Mouse (Mus musculus) adrenal gland, adult 2 months (tissue): ENCODE measurements around the gene Otud4. TPM values are rescaled to one million over a fixed set of nuclear protein-coding genes. Genes with fewer than 3 reads are reported as not detected.
"Not testable (repeated sequence)": the region's sequence is repeated elsewhere in the genome, so short reads cannot be mapped to it uniquely, and the experiment has no call there.

Experiments
- DNase-seq: peaks from one replicate; pipeline ENCODE4 v3.0.0; 2021
- polyA plus RNA-seq: library from polyadenylated mRNA; depleted of rRNA; stranded (reverse); fragments of >200 nt; gene quantifications from 2 replicates; pipeline ENCODE4 v1.2.3, GENCODE M21; 2012
- total RNA-seq, 2 experiments: library from RNA; stranded (reverse); gene quantifications; 2 replicates each; pipeline ENCODE4 v1.2.3; 2021

The Otud4 gene
- total and polyA plus RNA-seq, 3 experiments: 16.4 to 56.6 (median 32.9) TPM

DNA sequence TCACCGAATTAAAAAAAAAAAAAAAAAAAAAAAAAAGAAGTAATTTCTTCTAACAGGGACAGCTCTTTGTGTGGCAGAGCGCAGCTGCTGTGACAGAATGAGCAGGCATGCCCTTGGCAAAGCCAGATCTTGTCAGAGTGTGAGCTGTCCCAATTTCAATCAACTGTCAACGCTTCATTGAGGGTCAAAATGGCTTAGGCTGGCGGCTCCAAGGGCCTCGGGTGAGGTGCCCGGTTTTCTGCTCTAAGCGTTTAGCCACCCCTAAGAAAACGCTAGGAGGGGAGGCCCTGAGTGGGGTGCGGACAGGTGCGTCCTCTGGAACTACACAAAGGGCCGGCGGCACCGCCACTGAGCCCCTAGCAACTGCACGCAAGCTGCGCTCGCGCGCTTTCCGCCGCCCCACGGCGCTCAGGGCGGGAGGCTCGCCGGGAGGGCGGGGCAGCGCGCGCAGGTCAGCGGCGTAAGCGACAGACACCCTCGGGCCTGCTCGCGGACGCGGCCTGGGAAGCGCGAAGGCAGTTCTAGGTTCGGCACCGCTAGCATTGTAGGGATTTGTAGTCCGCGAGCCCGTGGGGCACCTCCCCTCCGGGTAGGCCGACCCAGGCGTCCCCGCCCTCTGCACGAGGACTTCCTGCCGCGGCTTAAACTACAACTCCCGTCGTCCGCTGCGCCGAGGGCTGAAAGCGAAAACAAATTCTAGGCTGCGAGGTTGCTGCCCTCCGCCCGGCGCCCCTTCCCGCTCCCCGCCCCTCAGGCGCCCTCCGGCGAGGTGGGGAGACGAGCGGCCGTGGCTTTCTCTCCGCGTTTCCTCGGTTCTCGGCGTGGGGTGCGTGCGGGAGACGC is 490 bp upstream of the Otud4 start:
- peak; percentile 99 for DNase-seq

DNA sequence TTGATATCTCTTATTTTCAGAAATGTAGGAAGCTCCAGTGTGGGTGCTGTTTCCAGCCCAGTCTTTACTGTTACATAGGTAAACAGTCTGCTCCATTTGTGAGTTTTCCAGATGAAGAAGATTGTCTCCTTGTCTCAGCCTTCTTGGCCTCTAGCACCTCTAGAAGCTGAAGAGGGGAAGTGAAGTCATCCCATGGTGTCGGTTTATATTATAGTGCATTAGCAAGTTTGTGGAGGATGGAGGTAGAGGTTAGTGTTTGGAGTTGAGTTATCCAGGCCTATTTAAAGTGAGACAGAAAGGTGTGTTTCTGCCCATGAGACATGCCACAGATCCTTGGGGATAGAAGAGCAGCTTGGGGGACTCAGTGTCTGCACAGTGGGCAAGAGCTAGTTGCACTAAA is 1.7 kb downstream of the Otud4 start:
- no peak for DNase-seq

DNA sequence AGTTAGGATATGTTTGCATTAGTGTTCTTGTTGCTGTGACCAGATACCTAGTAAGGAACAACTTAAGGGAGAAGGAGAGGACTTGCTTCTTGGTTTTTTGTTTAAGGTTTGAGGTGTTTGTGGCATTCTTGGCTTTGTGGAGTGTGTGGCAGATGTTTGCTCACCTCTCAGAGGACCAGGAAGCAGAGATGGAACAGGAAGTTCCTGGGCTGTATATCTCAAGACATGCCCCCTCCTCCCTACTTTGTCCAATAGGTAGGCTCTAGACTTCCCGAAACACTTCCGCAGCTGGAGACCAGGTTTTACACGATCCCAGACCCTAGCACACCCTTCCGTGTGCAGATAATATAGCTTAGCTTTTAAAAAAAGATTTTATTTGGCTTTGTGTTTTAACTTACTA is 10.2 kb downstream of the Otud4 start:
- no peak for DNase-seq

DNA sequence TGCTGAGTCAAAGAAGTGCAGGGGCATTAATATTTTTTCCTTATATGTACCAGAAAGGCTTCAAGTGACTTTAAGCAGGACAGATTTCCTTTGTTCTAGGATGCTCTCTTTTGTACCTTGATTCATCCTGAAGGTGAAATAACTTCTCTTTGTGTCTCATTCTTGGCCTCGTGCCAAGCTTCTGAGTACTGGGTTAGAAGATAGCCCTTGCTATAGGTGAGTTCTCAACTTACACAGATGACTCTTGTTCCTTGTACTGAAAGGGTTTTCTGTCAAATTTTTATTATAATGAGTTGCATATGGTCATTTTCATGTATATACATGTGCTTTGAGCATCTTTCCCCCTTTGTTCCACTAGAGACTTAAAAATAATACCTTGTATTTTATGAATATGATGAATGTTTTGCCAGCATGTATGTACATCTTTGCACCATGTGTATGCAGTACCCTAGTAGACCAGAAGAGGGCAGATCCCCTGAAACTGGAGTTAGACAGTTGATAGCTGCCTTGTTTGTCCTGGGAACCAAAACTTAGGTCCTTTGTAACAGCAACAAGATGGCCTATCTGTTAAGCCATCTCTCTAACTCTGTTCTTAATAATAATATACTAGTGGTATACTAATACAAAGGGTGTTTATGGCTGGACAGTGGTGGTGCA is 10.9 kb downstream of the Otud4 start:
- no peak for DNase-seq

DNA sequence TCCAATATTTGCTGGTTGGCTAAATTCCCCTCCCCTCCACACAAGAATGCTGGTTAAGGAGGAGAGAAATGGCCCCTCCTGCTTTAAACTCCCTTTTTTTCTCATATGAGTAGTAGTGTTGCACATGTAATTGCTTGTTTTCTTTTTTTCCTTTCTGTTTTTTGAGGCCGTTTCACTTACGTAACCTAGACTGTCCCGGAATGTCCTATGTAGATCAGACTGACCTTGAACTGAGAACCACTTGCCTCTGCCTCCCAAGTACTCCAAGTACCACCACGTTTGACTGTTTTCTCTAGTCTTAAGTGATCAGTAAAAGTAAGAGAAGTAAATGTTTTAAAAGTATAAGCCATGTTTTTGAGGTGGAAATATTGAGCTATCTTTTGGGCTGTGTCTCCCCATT is 14.3 kb downstream of the Otud4 start:
- peak; percentile 27 for DNase-seq

- DNase-seq: not testable (repeated sequence)
These were observed 19.3 kb downstream of the Otud4 start for GRCm38 (mm10) chr8:79658715-79659114.

GRCm38 (mm10) chr8:79676461-79676860 is 37.0 kb downstream of the Otud4 start:
- no peak for DNase-seq

- DNase-seq: no peak
These were observed 39.6 kb downstream of the Otud4 start for GRCm38 (mm10) chr8:79679005-79679404.

DNA sequence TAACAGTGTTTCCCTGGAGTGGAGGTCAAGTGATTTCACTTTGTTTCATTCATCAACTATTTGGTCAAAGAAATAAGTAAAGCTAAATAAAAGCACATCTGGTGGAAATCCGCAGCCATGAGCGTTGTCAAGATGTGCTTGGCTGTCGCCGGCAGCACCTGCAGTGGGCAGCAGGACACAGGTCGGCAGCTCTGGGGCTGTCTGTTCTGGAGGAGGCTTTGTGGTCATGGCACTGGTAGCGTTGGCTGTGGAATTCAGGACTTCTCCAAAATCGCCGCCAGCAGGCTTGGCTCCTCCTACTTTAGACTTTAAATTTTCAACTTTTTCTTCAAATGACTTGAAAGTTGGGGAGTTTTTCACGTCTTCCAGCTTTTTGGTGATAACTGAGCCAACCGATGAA is 40.7 kb downstream of the Otud4 start:
- not testable (repeated sequence) for DNase-seq

- peak; percentile 59 for DNase-seq
These were observed 41.1 kb downstream of the Otud4 start for GRCm38 (mm10) chr8:79680555-79680954.

DNA sequence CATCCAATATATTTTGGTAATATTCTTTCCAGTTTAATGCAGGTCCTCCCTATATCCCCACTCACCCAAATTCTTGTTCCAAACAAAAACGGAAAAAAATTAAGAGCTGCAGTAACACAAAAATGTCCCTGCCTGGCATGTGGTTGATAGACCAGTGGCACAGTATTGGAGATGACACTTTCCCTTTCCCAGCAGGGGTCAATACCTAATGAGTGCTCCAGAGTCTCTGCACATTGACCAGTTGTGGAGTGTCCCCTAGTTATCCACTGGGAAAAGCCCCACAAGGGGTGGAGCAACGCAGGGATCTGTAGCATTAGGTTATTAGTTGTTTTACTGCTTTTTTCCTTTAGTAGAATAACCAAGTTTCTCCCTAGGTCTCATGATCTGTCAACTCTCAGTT is 41.5 kb downstream of the Otud4 start:
- no peak for DNase-seq

GRCm38 (mm10) chr8:79685927-79686326 is 46.5 kb downstream of the Otud4 start:
- DNase-seq: not testable (repeated sequence)

DNA sequence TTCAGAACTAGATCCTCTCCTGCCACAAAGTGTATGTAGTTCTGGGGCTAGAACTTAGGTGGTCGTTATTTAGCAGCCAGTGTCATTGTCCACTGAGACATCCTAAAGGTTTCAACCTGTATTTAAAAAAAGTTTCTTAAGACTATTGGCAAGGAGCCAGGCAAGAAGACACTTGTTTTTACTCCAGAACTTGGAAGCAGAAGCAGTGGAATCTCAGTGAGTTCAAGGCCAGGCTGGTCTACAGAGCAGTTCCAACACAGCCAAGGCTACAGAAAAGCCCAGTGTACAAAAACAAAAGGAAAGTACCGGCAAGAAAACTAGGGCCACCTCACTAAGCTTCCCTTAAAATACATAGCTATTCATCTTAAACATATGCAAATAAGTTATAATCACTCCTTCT is 53.1 kb downstream of the Otud4 start:
- DNase-seq: peak; percentile 48

DNA sequence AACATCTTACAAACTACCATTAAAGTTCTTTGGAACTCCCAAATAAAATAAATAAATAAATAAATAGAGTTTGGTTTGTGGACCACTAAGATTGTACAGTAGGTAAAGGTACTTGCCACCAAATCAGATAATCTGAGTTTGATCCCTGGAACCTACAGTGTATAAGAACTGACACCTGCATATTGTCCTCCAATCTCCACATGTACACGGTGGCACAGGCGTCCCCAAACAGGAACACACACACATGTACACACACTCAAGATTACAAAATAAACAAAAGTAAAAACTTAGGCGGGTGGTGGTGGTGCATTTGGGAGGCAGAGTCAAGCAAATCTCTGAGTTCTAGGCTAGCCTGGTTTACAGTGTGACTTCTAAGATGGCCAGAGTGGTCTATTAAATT is 67.3 kb downstream of the Otud4 start:
- DNase-seq: no peak

- peak; percentile 98 for DNase-seq
These were observed 71.9 kb downstream of the Otud4 start, which contains the start of the genes Abce1 and Anapc10 for GRCm38 (mm10) chr8:79711064-79711961. Gene Abce1, minus strand, starts transcription at chr8:79711740. Gene Anapc10, plus strand, starts transcription at chr8:79711820.

- DNase-seq: no peak
These were observed 73.3 kb downstream of the Otud4 start for GRCm38 (mm10) chr8:79712676-79713075.

DNA sequence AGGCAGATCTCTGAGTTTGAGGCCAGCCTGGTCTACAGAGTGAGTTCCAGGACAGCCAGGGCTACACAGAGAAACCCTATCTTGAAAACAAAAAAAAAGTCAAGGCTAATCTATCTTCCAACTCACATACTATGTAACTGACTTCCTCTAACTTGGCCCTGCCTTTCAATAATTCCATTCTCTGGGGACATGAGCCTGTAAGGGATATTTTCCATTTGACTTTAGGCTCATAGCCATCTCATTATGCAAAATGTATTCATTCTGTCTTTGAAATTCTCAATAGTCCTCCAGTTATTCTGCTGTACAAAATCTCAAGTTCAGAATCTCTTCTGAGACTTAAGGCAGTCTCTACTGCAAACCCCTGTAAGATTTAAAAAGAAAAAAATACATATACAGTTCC is 82.1 kb downstream of the Otud4 start:
- no peak for DNase-seq

DNA sequence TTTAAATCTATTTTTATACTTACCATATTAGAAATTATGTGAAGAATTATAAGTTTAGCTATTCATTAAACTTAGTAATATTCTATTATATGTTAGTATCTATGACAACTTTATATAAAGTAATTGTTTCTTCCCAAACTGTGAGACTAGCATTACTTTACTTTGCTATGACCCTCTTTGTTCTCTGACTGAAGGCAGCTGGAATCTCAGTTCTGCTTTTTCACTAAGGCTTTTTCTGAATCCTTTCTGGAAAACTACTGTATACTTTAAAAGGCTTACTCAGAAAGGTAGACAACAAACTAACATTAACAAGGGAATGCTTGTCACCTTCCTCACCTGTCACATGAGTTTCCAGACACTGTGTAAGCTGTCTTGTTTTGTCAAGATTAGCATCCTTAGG is 83.9 kb downstream of the Otud4 start:
- DNase-seq: no peak

DNA sequence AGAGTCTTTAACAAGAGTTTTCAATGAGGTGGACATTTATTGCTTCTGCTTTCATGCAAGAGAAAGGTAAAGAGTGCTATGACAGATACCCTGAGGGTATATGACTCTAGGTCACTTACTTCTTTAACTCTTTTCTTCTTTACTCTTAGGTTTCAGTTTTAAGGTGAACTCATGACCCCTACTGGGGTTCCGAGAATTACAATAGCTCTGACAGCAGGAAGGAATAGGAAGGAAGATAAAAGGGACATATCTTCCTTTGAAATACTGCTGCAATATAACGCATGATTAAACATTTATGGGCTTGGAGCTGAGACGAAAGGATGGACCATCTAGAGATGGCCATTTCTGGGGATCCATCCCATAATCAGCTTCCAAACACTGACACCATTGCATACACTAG is 85.2 kb downstream of the Otud4 start:
- DNase-seq: no peak
